Mouse (Mus musculus) WW6 (cell line): ENCODE results near the gene Slc25a22.

Experiments
- DNase-seq: peaks from one replicate; pipeline ENCODE4 v3.0.0-alpha.2; 2013; ENCODE audit warnings: low read depth, low spot score

The Slc25a22 gene

GRCm38 (mm10) chr7:141435129-141435855 is 2.4 kb downstream of the Slc25a22 start:
- no peak for DNase-seq

GRCm38 (mm10) chr7:141434464-141434863 is 3.2 kb downstream of the Slc25a22 start:
- DNase-seq: no peak

GRCm38 (mm10) chr7:141433517-141434400 is 3.9 kb downstream of the Slc25a22 start:
- no peak for DNase-seq

GRCm38 (mm10) chr7:141432741-141433516 is 4.8 kb downstream of the Slc25a22 start:
- no peak for DNase-seq

- DNase-seq: no peak
These were observed 5.5 kb downstream of the Slc25a22 start for GRCm38 (mm10) chr7:141432186-141432611.

GRCm38 (mm10) chr7:141431434-141432185 is 6.1 kb downstream of the Slc25a22 start:
- no peak for DNase-seq

- DNase-seq: no peak
These were observed 7.0 kb downstream of the Slc25a22 start for GRCm38 (mm10) chr7:141430585-141431240.

GRCm38 (mm10) chr7:141429840-141430584 is 7.7 kb downstream of the Slc25a22 start:
- no peak for DNase-seq

- DNase-seq: peak; percentile 82
These were observed 8.4 kb downstream of the Slc25a22 start, which contains the start of gene Cend1 for GRCm38 (mm10) chr7:141429310-141429709. TSS of gene Cend1 (minus strand) at chr7:141429491.

GRCm38 (mm10) chr7:141428701-141429100 is 9.0 kb downstream of the Slc25a22 start:
- no peak for DNase-seq

GRCm38 (mm10) chr7:141426948-141427730 is 10.6 kb downstream of the Slc25a22 start:
- DNase-seq: no peak

GRCm38 (mm10) chr7:141423811-141424210 is 13.9 kb downstream of the Slc25a22 start:
- no peak for DNase-seq

- DNase-seq: no peak
These were observed 17.5 kb downstream of the Slc25a22 start for GRCm38 (mm10) chr7:141420030-141420702.

- no peak for DNase-seq
These were observed 18.7 kb downstream of the Slc25a22 start for GRCm38 (mm10) chr7:141418970-141419369.

GRCm38 (mm10) chr7:141417731-141418681 is 19.7 kb downstream of the Slc25a22 start:
- no peak for DNase-seq

- no peak for DNase-seq
These were observed 21.4 kb downstream of the Slc25a22 start for GRCm38 (mm10) chr7:141416144-141416841.
